9 mouse cellular contexts compared by ENCODE assay signal in the genomic region with DNA sequence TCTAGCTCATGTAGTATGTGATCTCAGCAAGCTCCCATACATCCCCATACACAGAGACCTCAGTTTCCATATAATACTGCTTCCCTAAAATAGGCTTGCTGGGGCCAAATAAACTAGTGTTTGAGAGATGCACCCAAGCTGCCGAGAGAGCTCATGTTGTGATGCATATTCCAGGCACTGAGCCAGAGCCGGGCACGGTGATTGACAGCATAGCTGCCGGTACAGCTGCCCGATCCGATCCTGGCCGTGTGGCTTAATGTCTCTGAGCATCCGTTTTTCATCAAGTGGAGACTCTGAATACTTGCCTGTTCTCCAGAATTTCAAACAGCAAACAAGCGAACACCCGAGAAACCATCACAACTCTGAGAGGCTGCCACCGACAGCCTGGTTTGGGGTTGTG. TPM values are rescaled to one million over a fixed set of nuclear protein-coding genes. Genes with fewer than 3 reads are reported as not detected.
DNase-seq lines count a peak whose midpoint lies in the region; ATAC-seq and TF ChIP-seq lines count a peak whose summit lies in the region.
"Had no signal": no experiment of that assay in that cellular context is flagged by ENCODE, and none has a peak within 500 bp of the region (broad histone marks: within the 10 kb centered on the region; RNA-seq: fewer than 3 reads in every experiment).

No protein-coding gene starts in this region.

- H3K4me1 ChIP-seq in hindbrain, postnatal 0 days (ENCODE audit: insufficient read depth, low read length), result no peaks in the 10 kb centered on the region
- no peaks in the 10 kb centered on the region for H3K4me1 ChIP-seq in hindbrain, embryonic 10.5 days (replicated peaks)

- peak; percentile 66 for DNase-seq in hindbrain, postnatal 0 days (ENCODE audit: low spot score)
- DNase-seq in hindbrain, embryonic 10.5 days (ENCODE audit: low spot score), result no peak
- peak; percentile 39 to 49 for DNase-seq in frontal cortex, postnatal 10 days (ENCODE audit: low spot score in 2 of 2)
- peak; percentile 46 for DNase-seq in layer of hippocampus, adult 9-10 months (ENCODE audit: low spot score)
- DNase-seq in skeletal muscle tissue, adult 2 months (ENCODE audit: low read depth, low spot score), result peak; percentile 73
- no peak for DNase-seq in MN1 (ENCODE audit: low spot score)
- no peak for DNase-seq in thymus, postnatal 10 days (ENCODE audit: low spot score in 2 of 2)
- DNase-seq: thymus, postnatal 36 days had no signal

- no peak overlapping the region for H3K9ac ChIP-seq in hindbrain, postnatal 0 days (replicated peaks; ENCODE audit: low read length)

- H3K4me3 ChIP-seq in hindbrain, postnatal 0 days (ENCODE audit: low read length), result no peak overlapping the region
- H3K4me3 ChIP-seq in hindbrain, embryonic 10.5 days, result no peak overlapping the region

- no peak overlapping the region for H3K27ac ChIP-seq in hindbrain, postnatal 0 days
- H3K27ac ChIP-seq in hindbrain, embryonic 10.5 days, result no peak overlapping the region
- H3K27ac ChIP-seq: kidney, postnatal 0 days had no signal

- no peak overlapping the region for H3K4me2 ChIP-seq in hindbrain, postnatal 0 days (ENCODE audit: low read depth, low read length)

- TF ChIP-seq CTCF in hindbrain, postnatal 0 days (IDR thresholded peaks at IDR 0.05; ENCODE audit: low read depth), result no peak

- WGBS in hindbrain, postnatal 0 days, result 51% methylated on average over 11 of the region's 11 CpGs
- 88% methylated on average over 11 of the region's 11 CpGs for WGBS in hindbrain, embryonic 10.5 days

- no peaks in the 10 kb centered on the region for H3K27me3 ChIP-seq in hindbrain, postnatal 0 days (ENCODE audit: insufficient read depth, low read length)
- no peaks in the 10 kb centered on the region for H3K27me3 ChIP-seq in hindbrain, embryonic 10.5 days (ENCODE audit: insufficient read depth, poor library complexity, severe bottlenecking)

- H3K36me3 ChIP-seq in hindbrain, postnatal 0 days (ENCODE audit: insufficient read depth, low read length), result no peaks in the 10 kb centered on the region
- no peaks in the 10 kb centered on the region for H3K36me3 ChIP-seq in hindbrain, embryonic 10.5 days

- no peaks in the 10 kb centered on the region for H3K9me3 ChIP-seq in hindbrain, postnatal 0 days (ENCODE audit: low read length)
- H3K9me3 ChIP-seq in hindbrain, embryonic 10.5 days, result no peaks in the 10 kb centered on the region; the same call in 1 of the 2 replicates

- peak; percentile 56 for ATAC-seq in hindbrain, postnatal 0 days

RNA-seq across cellular contexts. Expression of gene Elavl1, which starts 42.6 kb away (rescaled TPM):
- total RNA-seq in hindbrain, postnatal 0 days (2014; rRNA removed), result 56.2 and 61.0 TPM in 2 replicates
- 64.6 and 68.4 TPM in 2 replicates for polyA plus RNA-seq in hindbrain, postnatal 0 days (2015; fragmentation: Nextera tagmentation; extraction: Ambion mirVana)
- polyA plus RNA-seq in hindbrain, embryonic 10.5 days (2016; fragmentation: Nextera tagmentation; extraction: Ambion mirVana), result 306 and 336 TPM in 2 replicates

RNA-seq across cellular contexts. Expression of gene Ccl25, which starts 42.8 kb away (rescaled TPM):
- total RNA-seq in hindbrain, postnatal 0 days (2014; rRNA removed), result 5.9 and 6.1 TPM in 2 replicates
- 17.2 and 17.9 TPM in 2 replicates for polyA plus RNA-seq in hindbrain, postnatal 0 days (2015; fragmentation: Nextera tagmentation; extraction: Ambion mirVana)
- 22.6 and 24.0 TPM in 2 replicates for polyA plus RNA-seq in hindbrain, embryonic 10.5 days (2016; fragmentation: Nextera tagmentation; extraction: Ambion mirVana)

Comparison
In these comparisons a context has a peak if more than half of its experiments do, and no peak if none do; other contexts are left out.
1. DNase-seq: peak in hindbrain, postnatal 0 days (single experiment), frontal cortex, postnatal 10 days (2 of 2), layer of hippocampus, adult 9-10 months (single experiment) and skeletal muscle tissue, adult 2 months (single experiment); none in hindbrain, embryonic 10.5 days (single experiment), MN1 (single experiment) and thymus, postnatal 10 days (0 of 2).